Mouse (Mus musculus) hindbrain, embryonic 12.5 days (tissue): ENCODE measurements around the gene Acd. TPM values are rescaled to one million over a fixed set of nuclear protein-coding genes. Genes with fewer than 3 reads are reported as not detected.

Experiments used
- ATAC-seq: fragments of 200-750 bp; cut with Nextera tagmentation; 2 replicates; pipeline ENCODE4 v1.8.0; 2017; ENCODE audit warnings: moderate TSS enrichment; ENCODE audit not compliant: low FRiP score
- H3K27ac ChIP-seq: fragments of 300-500 bp; sonication (generic); 2 replicates; pipeline ENCODE4 v1.5.1; 2016; ENCODE audit warnings: mild to moderate bottlenecking
- H3K27me3 ChIP-seq: fragments of 300-500 bp; sonication (generic); 2 replicates; pipeline ENCODE4 v1.6.1; 2016; ENCODE audit warnings: mild to moderate bottlenecking
- H3K36me3 ChIP-seq: fragments of 300-500 bp; sonication (generic); 2 replicates; pipeline ENCODE4 v1.6.1; 2016; ENCODE audit warnings: mild to moderate bottlenecking
- H3K4me1 ChIP-seq: fragments of 300-500 bp; sonication (generic); 2 replicates; pipeline ENCODE4 v1.6.1; 2016
- H3K4me2 ChIP-seq: fragments of 300-500 bp; sonication (generic); replicated peaks from 2 replicates; pipeline ENCODE4 v1.6.1; 2016; ENCODE audit warnings: mild to moderate bottlenecking
- H3K4me3 ChIP-seq: fragments of 300-500 bp; sonication (generic); 2 replicates; pipeline ENCODE4 v1.5.1; 2016; ENCODE audit warnings: mild to moderate bottlenecking
- H3K9ac ChIP-seq: fragments of 300-500 bp; sonication (generic); 2 replicates; pipeline ENCODE4 v1.6.1; 2016; ENCODE audit warnings: mild to moderate bottlenecking, moderate library complexity
- H3K9me3 ChIP-seq: fragments of 300-500 bp; sonication (generic); replicated peaks from 2 replicates; pipeline ENCODE4 v1.6.1; 2016; ENCODE audit warnings: mild to moderate bottlenecking
- WGBS: fragments of 180-500 bp; shearing (Covaris S2); methylation state at CpG from one replicate; pipeline ENCODE4 v1.1.7; 2016; 5-methylcytosine and 5-hydroxymethylcytosine counted together
- polyA plus RNA-seq: library from polyadenylated mRNA; unstranded; fragments of >200 nt; fragmentation: Nextera tagmentation; extraction: Ambion mirVana; gene quantifications from 2 replicates; pipeline ENCODE4 v1.2.1, GENCODE M21; 2016

Acd gene
- polyA plus RNA-seq, 1 experiment from 2014 or later, result 88.0 TPM

GRCm38 (mm10) chr8:105686551-105686950, 14.4 kb downstream of the Acd start:
- H3K27ac ChIP-seq, result no peak overlapping the region
- ATAC-seq, result no peak
- H3K4me1 ChIP-seq, result peaks cover 7% of the 10 kb centered on the region
- no peak overlapping the region for H3K9ac ChIP-seq
- H3K4me3 ChIP-seq, result no peak overlapping the region
- peaks cover 26% of the 10 kb centered on the region for H3K36me3 ChIP-seq
- no peaks in the 10 kb centered on the region for H3K27me3 ChIP-seq
- WGBS, result 65% methylated on average over 6 of the region's 6 CpGs
- no peak overlapping the region for H3K4me2 ChIP-seq
- no peaks in the 10 kb centered on the region for H3K9me3 ChIP-seq

- Histone ChIP-seq H3K9ac (no peak within 1 kb of the TSS), H3K4me2 (peak within 1 kb of the TSS; percentile 26; the same call in 1 of the 2 replicates), H3K4me3 (no peak within 1 kb of the TSS; the same call in 1 of the 2 replicates), H3K4me1 (peaks cover 7% of the 10 kb centered on the region), H3K27ac (no peak within 1 kb of the TSS), H3K9me3 (no peaks in the 10 kb centered on the region), H3K27me3 (no peaks in the 10 kb centered on the region), H3K36me3 (peaks cover 33% of the 10 kb centered on the region)
- peak; percentile 47; the same call in 1 of the 2 replicates for ATAC-seq
- WGBS, result 13% methylated on average over 26 of the region's 26 CpGs
Measured at GRCm38 (mm10) chr8:105685796-105686308, 15.1 kb downstream of the Acd start, which contains the start of gene Carmil2. Carmil2 (plus strand) TSS chr8:105686274.

- no peaks in the 10 kb centered on the region for H3K9me3 ChIP-seq
- H3K27me3 ChIP-seq, result no peaks in the 10 kb centered on the region
- H3K4me3 ChIP-seq, result no peak overlapping the region
- no peak overlapping the region for H3K27ac ChIP-seq
- WGBS, result 85% methylated on average over 7 of the region's 7 CpGs
- no peak overlapping the region; the same call in 1 of the 2 replicates for H3K4me2 ChIP-seq
- ATAC-seq, result no peak
- peaks cover 7% of the 10 kb centered on the region for H3K4me1 ChIP-seq
- peaks cover 38% of the 10 kb centered on the region for H3K36me3 ChIP-seq
- no peak overlapping the region for H3K9ac ChIP-seq
Measured at GRCm38 (mm10) chr8:105685325-105685724, 15.6 kb downstream of the Acd start.

GRCm38 (mm10) chr8:105677891-105678290, 23.0 kb downstream of the Acd start:
- WGBS, result 87% methylated on average over 1 of the region's 1 CpGs
- Histone ChIP-seq H3K4me1 (no peaks in the 10 kb centered on the region), H3K9ac (no peak overlapping the region), H3K4me3 (no peak overlapping the region), H3K27ac (no peak overlapping the region), H3K9me3 (no peaks in the 10 kb centered on the region), H3K4me2 (no peak overlapping the region), H3K27me3 (no peaks in the 10 kb centered on the region), H3K36me3 (peaks cover 89% of the 10 kb centered on the region)
- no peak for ATAC-seq

DNA sequence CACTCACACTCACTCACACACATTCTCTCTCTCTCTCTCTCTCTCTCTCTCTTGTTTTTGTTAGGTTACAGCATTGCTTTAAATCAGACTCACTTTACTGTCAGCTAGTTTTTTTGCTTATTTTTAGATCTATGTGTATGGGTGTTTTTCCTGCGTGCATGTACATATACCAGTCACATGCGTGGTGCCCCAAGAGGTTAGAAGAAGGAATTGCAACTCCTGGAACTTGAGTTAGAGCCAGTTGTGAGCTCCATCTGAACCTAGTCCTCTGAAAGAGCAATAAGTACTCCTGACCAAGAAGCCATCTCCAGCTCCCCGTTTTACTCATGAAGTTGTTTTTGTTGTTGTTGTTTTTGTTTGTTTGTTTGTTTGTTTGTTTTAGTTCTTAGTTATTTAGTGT, 39.7 kb downstream of the Acd start:
- Histone ChIP-seq H3K4me1 (peaks cover 2% of the 10 kb centered on the region; the same call in 1 of the 2 replicates), H3K9ac (no peak overlapping the region), H3K4me2 (no peak overlapping the region), H3K27ac (no peak overlapping the region), H3K4me3 (no peak overlapping the region), H3K9me3 (no peaks in the 10 kb centered on the region), H3K27me3 (no peaks in the 10 kb centered on the region), H3K36me3 (peaks cover 31% of the 10 kb centered on the region)
- 85% methylated on average over 3 of the region's 3 CpGs for WGBS
- ATAC-seq, result no peak

DNA sequence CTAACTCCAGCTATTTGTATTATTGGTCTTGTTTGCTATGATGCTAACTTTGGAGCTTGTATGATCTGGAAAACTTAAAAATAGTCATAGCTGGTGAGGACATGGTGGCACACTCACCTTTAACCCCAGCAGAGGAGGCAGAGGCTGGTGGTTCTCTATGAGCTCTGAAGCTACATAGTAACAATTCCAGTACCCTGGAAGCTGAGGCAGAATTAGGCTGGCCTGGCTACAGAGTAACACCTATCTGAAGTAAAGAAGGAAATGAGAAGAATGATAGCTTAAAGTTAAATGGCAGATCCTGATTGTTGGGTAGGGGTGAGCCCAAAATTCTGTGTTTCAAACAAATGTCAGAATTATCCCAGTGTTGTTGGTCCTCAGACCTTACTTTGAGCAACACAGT, 43.3 kb downstream of the Acd start:
- H3K27me3 ChIP-seq, result no peaks in the 10 kb centered on the region
- peaks cover 15% of the 10 kb centered on the region for H3K36me3 ChIP-seq
- H3K4me2 ChIP-seq, result no peak overlapping the region
- H3K4me1 ChIP-seq, result peaks cover 2% of the 10 kb centered on the region; the same call in 1 of the 2 replicates
- no peaks in the 10 kb centered on the region for H3K9me3 ChIP-seq
- H3K27ac ChIP-seq, result no peak overlapping the region
- H3K9ac ChIP-seq, result no peak overlapping the region
- ATAC-seq, result no peak
- no peak overlapping the region for H3K4me3 ChIP-seq

GRCm38 (mm10) chr8:105648929-105649328, 52.0 kb downstream of the Acd start:
- Histone ChIP-seq H3K9ac (no peak overlapping the region), H3K27ac (no peak overlapping the region), H3K4me3 (no peak overlapping the region), H3K4me2 (no peak overlapping the region), H3K27me3 (no peaks in the 10 kb centered on the region), H3K9me3 (no peaks in the 10 kb centered on the region), H3K36me3 (peaks cover 47% of the 10 kb centered on the region), H3K4me1 (no peaks in the 10 kb centered on the region)
- WGBS, result 100% methylated on average over 1 of the region's 1 CpGs
- ATAC-seq, result no peak

Other genes starting within 250 kb of the Acd start
- gene Tppp3, start 229.6 kb downstream of the Acd start, polyA plus RNA-seq, result 162 and 186 TPM in 2 replicates
- gene Zdhhc1, start 204.2 kb downstream of the Acd start, polyA plus RNA-seq, result 35.8 and 36.1 TPM in 2 replicates
- gene Hsd11b2, start 182.3 kb downstream of the Acd start, polyA plus RNA-seq, result 24.2 and 24.7 TPM in 2 replicates
- gene Atp6v0d1, start 135.1 kb downstream of the Acd start, polyA plus RNA-seq, result 117 and 127 TPM in 2 replicates
- gene Ripor1, start 95.8 kb downstream of the Acd start, polyA plus RNA-seq, result 21.7 and 22.6 TPM in 2 replicates
- 132 and 139 TPM in 2 replicates for gene Ctcf, start 64.5 kb downstream of the Acd start, polyA plus RNA-seq
- gene Agrp, start 63.7 kb downstream of the Acd start, polyA plus RNA-seq, result 1.3 TPM in 2 replicates
- 9.7 and 11.8 TPM in 2 replicates for gene Carmil2, start 14.8 kb downstream of the Acd start, polyA plus RNA-seq
- 29.5 and 29.7 TPM in 2 replicates for gene Pard6a, start within 50 bp of the Acd start, polyA plus RNA-seq
- 0.39 TPM in 1 of 2 replicates, not detected in the other for gene 4933405L10Rik, start 6.6 kb upstream of the Acd start, polyA plus RNA-seq
- 22.4 and 23.6 TPM in 2 replicates for gene Enkd1, start 7.1 kb upstream of the Acd start, polyA plus RNA-seq
- 63.8 and 68.1 TPM in 2 replicates for gene Gfod2, start 57.6 kb upstream of the Acd start, polyA plus RNA-seq
- 12.8 and 14.6 TPM in 2 replicates for gene Ranbp10, start 126.2 kb upstream of the Acd start, polyA plus RNA-seq
- gene Tsnaxip1, start 126.6 kb upstream of the Acd start, polyA plus RNA-seq, result 0.84 and 1.5 TPM in 2 replicates
- 63.8 and 64.5 TPM in 2 replicates for gene Cenpt, start 152.2 kb upstream of the Acd start, polyA plus RNA-seq
- gene Thap11, start 154.0 kb upstream of the Acd start, polyA plus RNA-seq, result 74.3 and 77.8 TPM in 2 replicates
- gene Nutf2, start 159.5 kb upstream of the Acd start, polyA plus RNA-seq, result 241 and 248 TPM in 2 replicates
- gene Edc4, start 179.8 kb upstream of the Acd start, polyA plus RNA-seq, result 69.3 and 72.1 TPM in 2 replicates
- 0.56 and 0.63 TPM in 2 replicates for gene Nrn1l, start 192.5 kb upstream of the Acd start, polyA plus RNA-seq
- 22.4 and 28.7 TPM in 2 replicates for gene Pskh1, start 199.3 kb upstream of the Acd start, polyA plus RNA-seq
- 2.6 and 2.7 TPM in 2 replicates for gene Ctrl, start 232.8 kb upstream of the Acd start, polyA plus RNA-seq
- 27.3 and 30.2 TPM in 2 replicates for gene Psmb10, start 237.3 kb upstream of the Acd start, polyA plus RNA-seq
- 0.57 and 0.79 TPM in 2 replicates for gene Lcat, start 242.3 kb upstream of the Acd start, polyA plus RNA-seq